Mouse (Mus musculus) forebrain, embryonic 11.5 days (tissue): ENCODE results near the gene Morc2a. TPM values are rescaled to one million over a fixed set of nuclear protein-coding genes. Genes with fewer than 3 reads are reported as not detected.
"Not testable (repeated sequence)": the region's sequence is repeated elsewhere in the genome, so short reads cannot be mapped to it uniquely, and the experiment has no call there.

Source experiments
- ATAC-seq: fragments of 200-750 bp; cut with Nextera tagmentation; replicated peaks from 2 replicates; pipeline ENCODE4 v1.8.0; 2017; ENCODE audit warnings: moderate TSS enrichment; ENCODE audit not compliant: low FRiP score
- DNase-seq: peaks from one replicate; pipeline ENCODE4 v3.0.0-alpha.2; 2017; ENCODE audit warnings: low spot score
- H3K27ac ChIP-seq: fragments of 300-500 bp; sonication (generic); 2 replicates; pipeline ENCODE4 v1.5.1; 2014; ENCODE audit warnings: low read depth, low read length
- H3K27me3 ChIP-seq: fragments of 300-500 bp; sonication (generic); 2 replicates; pipeline ENCODE4 v1.6.1; 2014; ENCODE audit warnings: mild to moderate bottlenecking, low read length, mixed read lengths; ENCODE audit not compliant: control insufficient read depth, insufficient read depth
- H3K36me3 ChIP-seq: fragments of 300-500 bp; sonication (generic); 2 replicates; pipeline ENCODE4 v1.6.1; 2014; ENCODE audit warnings: mild to moderate bottlenecking, low read length, moderate library complexity, mixed read lengths; ENCODE audit not compliant: control insufficient read depth, insufficient read depth
- H3K4me1 ChIP-seq: fragments of 300-500 bp; sonication (generic); replicated peaks from 2 replicates; pipeline ENCODE4 v1.6.1; 2014; ENCODE audit warnings: low read length, mixed read lengths; ENCODE audit not compliant: control insufficient read depth, insufficient read depth
- H3K4me2 ChIP-seq: fragments of 300-500 bp; sonication (generic); 2 replicates; pipeline ENCODE4 v1.6.1; 2014; ENCODE audit warnings: low read depth, mild to moderate bottlenecking, low read length, moderate library complexity, mixed read lengths; ENCODE audit not compliant: severe bottlenecking
- H3K4me3 ChIP-seq: fragments of 300-500 bp; sonication (generic); 2 replicates; pipeline ENCODE4 v1.5.1; 2014; ENCODE audit warnings: low read depth, low read length
- H3K9ac ChIP-seq: fragments of 300-500 bp; sonication (generic); 2 replicates; pipeline ENCODE4 v1.6.1; 2014; ENCODE audit warnings: low read length
- H3K9me3 ChIP-seq: fragments of 300-500 bp; sonication (generic); 2 replicates; pipeline ENCODE4 v1.6.1; 2016; ENCODE audit warnings: low read length, mixed read lengths; ENCODE audit not compliant: control insufficient read depth
- WGBS: fragments of 180-500 bp; shearing (Covaris S2); extraction: QIAGEN DNeasy Blood & Tissue Kit; methylation state at CpG from one replicate; pipeline ENCODE4 v1.1.7; 2014; 5-methylcytosine and 5-hydroxymethylcytosine counted together
- polyA plus RNA-seq: library from polyadenylated mRNA; unstranded; fragments of >200 nt; fragmentation: Nextera tagmentation; extraction: Ambion mirVana; gene quantifications from 2 replicates; pipeline ENCODE4 v1.2.1, GENCODE M21; 2014

Gene Morc2a
- polyA plus RNA-seq = 33.4 and 33.9 TPM in 2 replicates

DNA sequence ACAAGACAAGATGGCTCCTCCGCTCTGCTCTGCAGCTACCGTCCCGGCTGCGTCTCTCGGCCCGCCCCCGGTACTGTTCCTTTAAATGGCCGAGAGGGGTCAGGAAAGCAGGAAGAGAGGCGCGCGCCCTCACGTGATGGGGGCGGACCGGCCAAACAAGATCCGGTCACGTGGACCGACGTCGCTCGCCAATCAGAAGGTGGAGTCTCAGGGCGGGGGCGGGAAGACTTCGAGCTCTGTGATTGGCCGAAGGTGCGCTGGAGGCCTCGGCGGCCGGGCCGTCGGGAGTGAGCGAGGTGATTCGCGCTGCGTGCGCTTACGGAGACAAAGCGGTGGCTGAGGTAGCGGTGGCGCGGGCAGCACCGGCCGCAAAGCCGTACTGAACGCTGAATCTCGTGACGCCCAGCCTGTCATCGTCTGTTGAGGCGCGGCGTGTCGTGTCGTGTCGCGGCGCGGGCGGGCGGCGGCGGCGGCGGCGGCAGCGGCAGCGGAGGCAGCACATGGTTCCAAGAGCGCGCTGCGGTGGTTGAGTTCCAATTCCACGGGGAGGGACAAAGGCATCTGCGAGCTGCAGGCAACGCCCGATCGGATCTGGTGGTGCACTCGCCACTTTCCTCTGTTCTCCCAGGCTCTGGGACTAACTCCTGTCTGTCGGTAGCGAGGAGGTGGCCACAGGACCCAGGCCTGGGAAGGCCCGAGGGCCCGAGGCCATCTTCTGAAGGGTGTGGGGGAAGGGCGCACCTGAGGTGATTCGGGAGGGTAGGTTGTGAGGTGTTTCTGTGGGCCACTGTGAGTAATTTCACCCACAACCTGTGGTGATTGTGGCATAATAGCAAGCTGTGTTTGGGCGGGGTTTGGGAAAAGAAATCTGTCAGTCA, at the start of gene Morc2a:
Morc2a (plus strand) TSS at position 228 of the 878 bp plus-strand sequence.
- H3K9ac ChIP-seq = peak within 1 kb of the TSS; percentile 87
- ATAC-seq (peak; percentile 98), DNase-seq (peak; percentile 99)
- H3K4me3 ChIP-seq = peak within 1 kb of the TSS; percentile 74
- peak within 1 kb of the TSS; percentile 84 for H3K27ac ChIP-seq
- WGBS = 2% methylated on average over 81 of the region's 81 CpGs
- peak within 1 kb of the TSS; percentile 73 for H3K4me2 ChIP-seq
- H3K27me3 ChIP-seq = no peaks in the 10 kb centered on the region
- H3K9me3 ChIP-seq = peaks cover 18% of the 10 kb centered on the region
- H3K4me1 ChIP-seq = peaks cover 2% of the 10 kb centered on the region
- H3K36me3 ChIP-seq = peaks cover 26% of the 10 kb centered on the region

DNA sequence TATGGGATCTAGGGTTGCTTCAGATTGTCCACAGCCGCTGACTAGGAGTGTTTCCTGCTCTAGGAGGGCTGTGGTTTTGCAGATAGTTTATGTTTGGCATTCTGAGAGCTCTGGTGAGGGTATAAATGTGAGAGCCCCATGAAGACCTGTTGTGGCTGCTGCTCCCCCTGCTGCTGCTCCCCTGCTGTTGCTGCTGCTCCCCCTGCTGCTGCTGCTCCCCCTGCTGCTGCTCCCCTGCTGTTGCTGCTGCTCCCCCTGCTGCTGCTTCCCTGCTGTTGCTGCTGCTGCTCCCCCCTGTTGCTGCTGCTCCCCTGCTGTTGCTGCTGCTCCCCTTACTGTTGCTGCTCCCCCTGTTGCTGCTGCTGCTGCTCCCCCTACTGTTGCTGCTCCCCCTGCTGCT, 47.0 kb upstream of the Morc2a start:
- H3K4me1 ChIP-seq, H3K9me3 ChIP-seq, H3K4me3 ChIP-seq, H3K4me2 ChIP-seq, H3K27ac ChIP-seq, H3K9ac ChIP-seq, ATAC-seq, H3K36me3 ChIP-seq, DNase-seq, H3K27me3 ChIP-seq: not testable (repeated sequence)
- WGBS = 73% methylated on average over 1 of the region's 1 CpGs

DNA sequence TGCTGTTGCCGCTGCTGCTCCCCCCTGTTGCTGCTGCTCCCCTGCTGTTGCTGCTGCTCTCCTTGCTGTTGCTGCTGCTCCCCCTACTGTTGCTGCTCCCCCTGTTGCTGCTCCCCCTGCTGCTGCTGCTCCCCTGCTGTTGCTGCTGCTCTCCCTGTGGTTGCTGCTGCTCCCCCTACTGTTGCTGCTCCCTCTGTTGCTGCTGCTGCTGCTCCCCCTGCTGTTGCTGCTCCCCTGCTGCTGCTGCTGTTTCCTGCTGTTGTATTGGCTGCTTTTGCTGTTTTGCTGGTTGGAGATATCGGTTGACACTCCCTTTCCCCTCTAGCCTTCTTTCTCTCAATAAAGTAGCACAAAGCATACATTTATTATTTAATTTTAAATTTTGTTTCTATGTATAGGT, 46.3 kb upstream of the Morc2a start:
- not testable (repeated sequence) for H3K4me3 ChIP-seq, H3K4me2 ChIP-seq, H3K36me3 ChIP-seq, ATAC-seq, H3K4me1 ChIP-seq, H3K9me3 ChIP-seq, H3K27ac ChIP-seq, H3K9ac ChIP-seq, DNase-seq, H3K27me3 ChIP-seq
- WGBS = 49% methylated on average over 2 of the region's 2 CpGs

- no peak overlapping the region for H3K4me3 ChIP-seq
- DNase-seq (no peak), ATAC-seq (no peak)
- no peaks in the 10 kb centered on the region for H3K27me3 ChIP-seq
- H3K9me3 ChIP-seq = no peaks in the 10 kb centered on the region
- no peak overlapping the region for H3K4me2 ChIP-seq
- 93% methylated on average over 5 of the region's 5 CpGs for WGBS
- no peaks in the 10 kb centered on the region for H3K36me3 ChIP-seq
- H3K4me1 ChIP-seq = no peaks in the 10 kb centered on the region
- no peak overlapping the region for H3K9ac ChIP-seq
- H3K27ac ChIP-seq = no peak overlapping the region
Measured at GRCm38 (mm10) chr11:3606456-3606855, 42.5 kb upstream of the Morc2a start.

- no peaks in the 10 kb centered on the region for H3K9me3 ChIP-seq
- no peak overlapping the region for H3K27ac ChIP-seq
- H3K36me3 ChIP-seq = no peaks in the 10 kb centered on the region
- no peak for DNase-seq
- H3K9ac ChIP-seq = no peak overlapping the region
- H3K27me3 ChIP-seq = no peaks in the 10 kb centered on the region
- H3K4me3 ChIP-seq = no peak overlapping the region
- H3K4me2 ChIP-seq = no peak overlapping the region
- H3K4me1 ChIP-seq = no peaks in the 10 kb centered on the region
- WGBS = 92% methylated on average over 4 of the region's 4 CpGs
- ATAC-seq = no peak
Measured at GRCm38 (mm10) chr11:3615576-3615975, 33.4 kb upstream of the Morc2a start.

- Histone ChIP-seq H3K27me3 (no peaks in the 10 kb centered on the region), H3K4me1 (no peaks in the 10 kb centered on the region), H3K9me3 (no peaks in the 10 kb centered on the region), H3K27ac (no peak overlapping the region), H3K4me2 (no peak overlapping the region), H3K4me3 (no peak overlapping the region), H3K36me3 (no peaks in the 10 kb centered on the region), H3K9ac (no peak overlapping the region)
- no peak for DNase-seq
- no peak for ATAC-seq
- WGBS = 82% methylated on average over 5 of the region's 5 CpGs
Measured at GRCm38 (mm10) chr11:3622826-3623225, 26.2 kb upstream of the Morc2a start.

- no peaks in the 10 kb centered on the region for H3K9me3 ChIP-seq
- no peak overlapping the region for H3K4me3 ChIP-seq
- H3K36me3 ChIP-seq = no peaks in the 10 kb centered on the region
- DNase-seq (no peak), ATAC-seq (no peak)
- no peak overlapping the region for H3K27ac ChIP-seq
- no peak overlapping the region for H3K4me2 ChIP-seq
- no peaks in the 10 kb centered on the region for H3K4me1 ChIP-seq
- H3K27me3 ChIP-seq = peaks cover 5% of the 10 kb centered on the region
- WGBS = 79% methylated on average over 4 of the region's 4 CpGs
- H3K9ac ChIP-seq = no peak overlapping the region
Measured at GRCm38 (mm10) chr11:3624391-3625027, 24.5 kb upstream of the Morc2a start.

GRCm38 (mm10) chr11:3628999-3629491, 19.9 kb upstream of the Morc2a start:
- peak overlapping the region; percentile 79 for H3K4me2 ChIP-seq
- WGBS = 1% methylated on average over 32 of the region's 32 CpGs
- peaks cover 6% of the 10 kb centered on the region for H3K27me3 ChIP-seq
- H3K9me3 ChIP-seq = no peaks in the 10 kb centered on the region
- no peaks in the 10 kb centered on the region for H3K4me1 ChIP-seq
- H3K27ac ChIP-seq = no peak overlapping the region
- peak overlapping the region; percentile 33 for H3K4me3 ChIP-seq
- ATAC-seq (no peak), DNase-seq (peak; percentile 55)
- H3K9ac ChIP-seq = peak overlapping the region; percentile 47
- no peaks in the 10 kb centered on the region for H3K36me3 ChIP-seq
